Mouse (Mus musculus) WW6 (cell line): ENCODE data around the gene Gns.

Source experiments
- DNase-seq: peaks from one replicate; pipeline ENCODE4 v3.0.0-alpha.2; 2013; ENCODE audit warnings: low read depth, low spot score

The Gns gene

GRCm38 (mm10) chr10:121365781-121366272 is 937 bp downstream of the Gns start:
- DNase-seq = no peak

- DNase-seq = no peak
Observed at GRCm38 (mm10) chr10:121367271-121367670, 2.4 kb downstream of the Gns start.

- DNase-seq = no peak
Observed at GRCm38 (mm10) chr10:121367780-121368179, 2.9 kb downstream of the Gns start.

GRCm38 (mm10) chr10:121368783-121369465 is 4.0 kb downstream of the Gns start:
- DNase-seq = no peak

GRCm38 (mm10) chr10:121370777-121371176 is 5.9 kb downstream of the Gns start:
- DNase-seq = no peak

GRCm38 (mm10) chr10:121374013-121374412 is 9.1 kb downstream of the Gns start:
- DNase-seq = no peak

- no peak for DNase-seq
Observed at GRCm38 (mm10) chr10:121374693-121375620, 10.1 kb downstream of the Gns start.

- DNase-seq = no peak
Observed at GRCm38 (mm10) chr10:121375649-121376493, 11.0 kb downstream of the Gns start.

GRCm38 (mm10) chr10:121376530-121377271 is 11.8 kb downstream of the Gns start:
- no peak for DNase-seq

- DNase-seq = no peak
Observed at GRCm38 (mm10) chr10:121379387-121379786, 14.5 kb downstream of the Gns start.

GRCm38 (mm10) chr10:121381280-121381679 is 16.4 kb downstream of the Gns start:
- DNase-seq = no peak

- no peak for DNase-seq
Observed at GRCm38 (mm10) chr10:121384710-121385109, 19.8 kb downstream of the Gns start.

GRCm38 (mm10) chr10:121385695-121386094 is 20.8 kb downstream of the Gns start:
- no peak for DNase-seq

- no peak for DNase-seq
Observed at GRCm38 (mm10) chr10:121386347-121386746, 21.5 kb downstream of the Gns start.

- DNase-seq = no peak
Observed at GRCm38 (mm10) chr10:121390602-121391001, 25.7 kb downstream of the Gns start.

- DNase-seq = no peak
Observed at GRCm38 (mm10) chr10:121391901-121392300, 27.0 kb downstream of the Gns start.

GRCm38 (mm10) chr10:121394270-121394669 is 29.4 kb downstream of the Gns start:
- DNase-seq = no peak

- no peak for DNase-seq
Observed at GRCm38 (mm10) chr10:121394789-121395325, 30.0 kb downstream of the Gns start.

- no peak for DNase-seq
Observed at GRCm38 (mm10) chr10:121395542-121396176, 30.8 kb downstream of the Gns start.

GRCm38 (mm10) chr10:121398599-121398998 is 33.7 kb downstream of the Gns start:
- no peak for DNase-seq
